Mouse (Mus musculus) lung, adult 18-20 months (tissue): ENCODE measurements around the gene Rpl36a.

ENCODE experiments used
- DNase-seq, 2 experiments: peaks; one replicate each; pipeline ENCODE4 v3.0.0; 2022; ENCODE audit warnings: mixed read lengths in 2 of 2

The Rpl36a gene

DNA sequence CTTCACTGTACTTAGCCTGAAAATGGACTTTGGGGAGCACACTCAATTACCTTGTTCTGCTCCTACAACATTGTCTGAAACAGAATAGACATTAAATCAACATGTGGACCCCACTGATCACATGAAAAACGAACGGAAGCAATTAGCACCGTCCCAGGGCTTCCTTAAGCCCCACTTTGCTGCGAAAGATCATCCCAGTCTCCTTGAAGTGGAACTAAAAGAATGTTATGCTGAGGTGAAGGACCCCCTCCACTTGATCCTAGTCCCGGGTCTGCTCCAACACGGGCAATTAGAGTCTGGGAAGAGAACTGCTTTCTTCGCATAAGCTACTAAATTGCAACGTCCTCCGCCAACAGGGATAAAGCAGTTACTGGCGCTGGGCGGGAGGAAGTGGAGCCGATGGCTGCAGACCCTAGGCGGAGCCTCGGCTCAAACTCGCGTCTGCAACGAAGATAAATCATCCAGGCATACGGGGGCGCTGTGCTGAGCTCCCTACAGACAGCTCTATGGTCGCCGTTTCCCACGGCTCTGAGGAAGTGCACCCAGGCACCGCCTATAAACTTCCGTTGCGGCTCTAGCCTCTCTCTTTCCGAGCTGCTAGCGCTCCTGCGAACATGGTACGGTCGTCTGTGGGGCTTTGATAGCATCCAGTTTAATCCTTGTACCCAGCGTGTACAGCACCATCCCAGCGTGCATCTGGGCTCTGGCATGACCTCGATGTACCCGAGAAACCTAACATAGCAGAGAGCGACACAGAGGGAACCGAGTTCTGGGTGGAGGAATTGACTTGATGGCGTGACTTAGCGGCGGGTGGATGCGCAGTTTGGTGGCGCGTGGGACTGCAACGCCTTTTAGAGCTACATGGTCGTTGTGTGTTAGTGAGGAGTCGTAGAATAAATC is at the start of gene Rpl36a:
Gene Rpl36a, plus strand, starts transcription at position 552 of the 900 bp plus-strand sequence.
- DNase-seq, result peak; percentile 90 to 93

DNA sequence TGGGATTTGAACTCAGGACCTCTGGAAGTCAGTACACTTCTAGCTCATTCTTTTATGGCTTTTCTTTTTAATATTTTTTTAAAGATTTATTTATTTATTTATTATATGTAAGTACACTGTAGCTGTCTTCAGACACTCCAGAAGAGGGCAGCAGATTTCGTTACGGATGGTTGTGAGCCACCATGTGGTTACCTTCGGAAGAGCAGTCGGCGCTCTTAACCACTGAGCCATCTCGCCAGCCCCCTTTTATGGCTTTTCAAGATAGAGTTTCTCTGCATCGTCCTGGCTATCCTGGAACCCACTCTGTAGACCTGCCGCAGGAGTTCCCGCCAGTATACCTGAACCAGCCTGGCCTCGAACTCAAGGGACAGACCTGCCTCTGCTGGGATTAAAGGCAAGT is 45.7 kb upstream of the Rpl36a start:
- peak in 1 of 2 experiments; percentile 2 for DNase-seq

DNA sequence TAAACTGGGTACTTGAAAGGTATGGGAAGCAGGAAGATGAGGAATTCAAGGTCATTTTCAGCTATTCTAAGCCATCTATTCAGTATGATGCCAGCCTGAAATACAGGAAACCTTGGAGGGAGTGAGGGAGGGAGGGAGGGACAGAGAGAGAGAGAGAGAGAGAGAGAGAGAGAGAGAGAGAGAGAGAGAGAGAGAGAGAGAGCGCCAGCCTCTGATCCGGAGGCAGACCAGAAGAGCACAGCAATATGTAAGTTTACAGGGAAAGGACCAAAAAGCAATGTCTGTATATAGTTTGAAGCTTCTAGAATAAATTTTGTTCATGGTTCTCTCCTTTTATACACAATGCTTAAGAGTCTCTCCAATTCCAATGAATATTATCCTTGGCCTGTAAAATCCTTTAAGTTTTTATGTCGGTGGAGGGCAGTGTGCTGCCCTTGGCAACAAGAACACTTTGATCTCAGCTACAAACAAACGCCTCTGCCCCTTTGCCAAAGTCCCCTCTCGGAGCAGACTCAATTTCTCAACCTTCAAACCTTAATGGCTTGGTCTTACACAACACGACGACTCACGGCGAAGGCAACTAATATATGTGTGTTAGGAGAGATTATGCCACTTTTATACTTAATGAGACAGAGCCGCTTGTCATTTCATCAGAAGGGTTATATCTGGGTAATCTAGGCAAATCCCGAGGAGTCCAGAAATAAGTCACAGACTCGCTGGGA is 44.9 kb upstream of the Rpl36a start:
- DNase-seq, result no peak

DNA sequence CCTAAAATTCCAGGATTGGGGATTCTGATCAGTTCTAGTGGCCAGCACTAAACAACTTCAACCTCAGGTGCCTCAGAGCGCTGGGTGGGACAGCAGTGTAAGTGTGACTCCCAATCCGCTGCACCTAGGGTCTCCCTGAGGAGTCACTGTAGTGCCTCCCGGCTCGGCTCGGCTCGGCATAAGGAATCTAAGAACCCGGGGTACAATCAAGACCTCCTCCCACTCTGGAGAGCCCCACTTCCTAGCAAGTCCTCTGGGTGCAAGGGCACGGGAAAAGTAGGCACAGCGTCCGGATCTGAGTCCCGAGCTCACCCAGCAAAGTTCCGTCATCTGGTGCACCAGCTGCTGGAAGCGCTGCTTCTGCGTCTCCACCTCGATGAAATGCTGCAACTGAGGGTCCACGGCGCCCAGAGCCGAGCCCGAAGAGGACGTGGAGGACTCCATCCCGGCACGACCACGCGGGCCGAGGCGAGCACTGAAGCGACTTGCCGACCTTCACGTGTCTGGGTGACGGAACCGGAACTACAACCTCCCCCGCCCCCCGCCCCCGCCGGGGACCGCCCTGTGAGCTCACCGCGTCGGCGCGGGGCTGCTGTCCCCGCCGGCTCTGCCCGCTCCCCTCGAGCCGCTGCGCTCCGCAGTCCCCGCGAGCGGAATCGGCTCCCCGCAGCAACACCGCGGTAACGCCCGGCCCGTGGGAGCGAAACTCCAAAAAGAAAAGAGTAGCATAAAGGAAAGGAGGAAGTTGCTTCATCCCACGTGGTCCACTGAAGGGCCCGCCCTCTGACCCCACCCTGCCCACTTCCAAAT is 44.1 kb upstream of the Rpl36a start, which contains the start of gene Timm8a1:
Gene Timm8a1, minus strand, starts transcription at position 721 of the 810 bp plus-strand sequence.
- DNase-seq, result peak; percentile 35 to 47

DNA sequence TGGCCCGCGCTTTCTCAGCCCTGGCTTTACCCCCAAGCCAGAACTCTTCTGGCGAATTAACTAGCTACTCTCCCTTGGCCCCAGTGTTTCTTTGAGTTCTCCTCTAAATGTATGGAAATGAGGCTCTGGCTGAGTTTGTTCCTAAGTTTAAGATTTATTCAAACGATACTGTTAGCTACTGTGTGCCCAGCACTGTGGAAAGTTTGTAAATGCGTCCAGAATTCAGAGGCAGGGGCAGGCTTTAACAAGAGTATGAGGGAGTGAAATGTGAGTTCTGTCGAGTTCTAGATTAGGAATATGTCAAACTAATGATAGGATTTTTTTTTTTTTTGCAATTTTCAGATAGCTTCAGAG is 43.5 kb upstream of the Rpl36a start:
- no peak for DNase-seq

DNA sequence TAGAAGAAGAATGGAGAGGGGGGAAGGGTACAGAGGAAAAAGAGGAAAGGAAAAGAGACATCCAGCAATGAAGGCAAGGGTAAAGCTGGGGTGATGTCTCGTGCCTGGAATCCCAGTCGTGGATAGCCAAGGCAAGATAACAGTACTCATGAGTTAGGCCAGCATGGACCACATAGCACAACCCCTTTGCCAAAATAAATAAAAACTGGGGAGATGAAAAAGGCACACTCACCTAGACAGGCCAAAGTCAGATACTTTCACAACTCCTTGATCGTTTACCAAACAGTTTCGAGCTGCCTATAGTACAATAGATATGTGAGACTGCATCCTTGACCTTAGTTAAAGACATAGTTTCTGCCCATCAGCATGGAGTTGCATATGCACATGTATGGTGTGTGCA is 38.1 kb upstream of the Rpl36a start:
- DNase-seq, result no peak

DNA sequence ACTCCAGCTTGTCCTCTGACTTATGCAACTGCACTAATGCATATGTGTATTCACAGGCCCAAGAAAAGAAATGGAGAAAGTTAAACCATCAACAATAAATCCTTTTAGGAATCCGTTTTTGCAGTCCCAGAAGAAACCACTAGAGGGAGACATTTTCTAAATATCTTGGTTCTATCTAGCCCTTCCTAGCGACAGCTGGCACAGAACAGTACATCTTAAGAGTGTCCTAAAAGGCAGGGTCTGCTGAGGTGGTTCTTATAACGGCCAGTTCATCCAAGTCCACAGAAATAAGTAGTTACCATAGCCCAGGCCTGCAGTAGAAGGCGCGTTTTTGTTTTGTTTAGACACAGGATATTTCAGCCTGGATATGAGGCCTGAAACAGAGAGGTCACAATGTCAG is 34.6 kb upstream of the Rpl36a start:
- DNase-seq, result peak in 1 of 2 experiments; percentile 13

DNA sequence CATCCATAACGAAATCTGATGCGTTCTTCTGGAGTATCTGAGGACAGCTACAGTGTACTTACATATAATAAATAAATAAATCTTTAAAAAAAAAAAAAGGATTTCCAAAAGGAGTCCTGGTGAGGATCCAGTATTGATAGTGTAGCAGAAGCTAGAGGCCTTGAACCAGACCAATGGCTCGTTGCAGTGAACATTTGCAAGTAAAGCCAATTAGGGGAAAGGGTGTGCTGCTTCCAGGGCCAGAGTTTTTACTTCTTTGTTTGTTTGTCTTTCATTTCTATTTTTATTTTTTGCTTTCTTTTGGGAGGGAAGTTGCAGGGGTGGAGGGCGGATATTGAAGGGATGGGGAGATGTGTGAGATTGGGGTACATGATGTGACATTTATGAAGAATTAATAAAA is 32.1 kb upstream of the Rpl36a start:
- DNase-seq, result no peak

DNA sequence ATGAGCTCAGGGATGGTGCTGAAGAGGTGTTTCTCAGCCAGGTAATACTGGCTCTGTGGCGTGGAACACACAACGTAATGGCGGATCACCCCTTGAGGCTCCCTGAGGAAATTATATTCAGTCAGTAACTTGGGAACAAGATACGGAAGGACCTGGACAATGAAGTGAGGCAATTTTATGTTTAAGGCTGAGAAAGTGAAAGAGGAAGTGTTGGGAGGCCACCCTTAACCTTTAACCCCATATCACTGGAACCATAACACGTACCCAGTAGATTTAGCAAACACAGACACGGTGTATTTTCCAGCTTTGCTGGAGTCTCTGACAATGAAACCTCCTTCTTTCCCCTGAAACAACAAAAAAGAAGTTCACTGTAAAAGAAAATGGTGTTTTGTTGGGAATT is 31.0 kb upstream of the Rpl36a start:
- no peak for DNase-seq

DNA sequence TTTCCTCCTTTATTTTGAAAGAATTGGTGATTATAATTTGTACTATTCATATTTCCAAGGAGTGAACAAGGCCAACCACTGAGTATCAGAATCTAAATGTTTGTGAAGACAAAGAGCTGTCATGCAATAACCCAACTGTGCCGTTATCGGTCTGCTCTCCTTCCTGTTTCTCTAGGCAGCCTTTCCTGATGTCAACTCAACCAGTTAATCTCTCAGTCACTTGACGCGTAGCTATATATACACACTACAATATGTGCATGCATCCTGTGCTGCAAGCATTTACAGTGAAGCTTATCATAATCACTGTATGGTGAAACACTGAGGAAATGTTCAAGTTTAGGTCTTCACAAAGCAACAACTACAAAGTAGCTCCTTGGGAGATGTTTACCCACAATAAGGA is 21.1 kb upstream of the Rpl36a start:
- no peak for DNase-seq

DNA sequence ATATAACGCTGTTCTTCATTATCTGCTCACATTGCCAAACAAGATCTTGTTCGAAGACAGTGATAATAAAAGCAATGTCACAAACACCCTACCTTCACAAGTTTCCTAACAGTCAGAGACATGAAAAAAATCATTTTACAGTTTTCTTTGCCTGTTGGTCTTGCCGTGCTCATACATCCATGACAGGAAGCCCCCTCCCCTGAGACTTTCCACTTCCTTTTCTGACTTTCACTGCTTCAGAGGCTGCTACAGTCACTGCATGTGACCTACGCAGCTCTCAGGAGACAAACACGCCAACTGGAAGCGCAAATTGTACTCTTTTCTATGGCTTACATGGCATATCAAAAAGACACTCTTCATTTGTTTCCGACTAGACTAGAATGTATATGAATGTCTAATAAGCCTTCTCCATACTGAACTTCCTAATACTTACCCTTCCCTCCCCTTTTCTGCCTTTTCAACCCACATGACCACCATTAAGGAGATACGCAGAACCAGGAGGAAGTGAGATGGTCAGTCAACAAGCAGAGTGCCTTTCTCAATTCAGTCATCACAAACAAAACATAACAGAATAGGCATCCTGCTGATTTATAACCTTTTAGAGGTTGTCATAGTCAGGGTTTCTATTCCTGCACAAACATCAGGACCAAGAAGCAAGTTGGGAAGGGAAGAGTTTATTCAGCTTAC is 18.8 kb upstream of the Rpl36a start:
- DNase-seq, result no peak

DNA sequence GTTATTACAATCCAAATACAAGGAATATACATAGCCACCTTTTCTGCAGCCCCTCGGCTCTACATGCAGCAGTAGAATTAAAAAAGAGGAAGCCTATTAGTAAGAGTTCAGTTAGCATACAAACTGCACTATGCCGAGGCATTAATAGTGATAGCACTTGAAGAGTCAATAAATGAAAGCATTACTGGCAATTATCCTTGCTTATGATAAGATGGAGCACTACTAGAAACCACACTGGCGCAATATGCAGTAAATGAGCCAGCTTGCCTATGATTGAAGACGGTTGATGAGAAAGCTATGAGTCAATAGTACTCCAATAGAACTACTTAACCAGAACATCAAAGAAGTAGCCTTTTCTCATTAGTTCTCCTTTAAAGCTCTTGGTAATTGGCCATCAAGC is 7.6 kb upstream of the Rpl36a start:
- no peak for DNase-seq

DNA sequence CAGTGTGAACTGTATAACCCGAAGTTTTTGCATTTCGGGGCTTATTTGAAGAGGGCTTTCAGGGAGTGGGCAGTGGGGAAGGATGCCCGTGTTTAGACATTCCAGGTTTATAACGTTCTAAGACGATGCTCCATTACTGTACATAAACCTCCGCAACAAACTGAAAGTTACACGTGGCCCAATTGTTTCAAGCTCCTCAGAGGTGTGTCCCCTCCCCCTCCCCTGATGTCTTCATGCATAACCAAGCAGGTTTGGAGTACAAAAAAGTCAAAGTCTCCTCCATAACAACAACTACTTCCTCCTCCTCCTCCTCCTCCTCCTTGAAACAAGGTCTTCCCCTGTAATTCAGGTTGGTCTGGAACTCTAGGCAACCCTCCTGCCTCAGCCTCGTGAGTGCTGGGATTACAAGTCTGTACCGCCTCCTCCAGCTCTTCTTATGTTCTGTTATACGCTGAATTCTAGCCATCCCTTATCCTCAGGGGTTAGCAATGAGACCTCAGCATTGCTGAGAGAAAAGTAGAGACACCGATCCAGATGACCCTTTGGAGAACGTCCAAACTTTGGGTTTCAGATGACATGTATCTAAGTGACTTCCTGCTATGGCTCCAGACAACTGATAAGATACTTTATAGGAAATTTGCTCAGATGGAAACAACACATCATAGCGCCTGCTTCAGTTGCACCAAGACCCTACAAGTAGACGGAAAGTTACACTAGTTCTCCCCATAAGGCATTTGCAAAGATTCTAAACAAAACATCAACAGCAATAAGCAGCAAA is 4.7 kb upstream of the Rpl36a start:
- no peak for DNase-seq

DNA sequence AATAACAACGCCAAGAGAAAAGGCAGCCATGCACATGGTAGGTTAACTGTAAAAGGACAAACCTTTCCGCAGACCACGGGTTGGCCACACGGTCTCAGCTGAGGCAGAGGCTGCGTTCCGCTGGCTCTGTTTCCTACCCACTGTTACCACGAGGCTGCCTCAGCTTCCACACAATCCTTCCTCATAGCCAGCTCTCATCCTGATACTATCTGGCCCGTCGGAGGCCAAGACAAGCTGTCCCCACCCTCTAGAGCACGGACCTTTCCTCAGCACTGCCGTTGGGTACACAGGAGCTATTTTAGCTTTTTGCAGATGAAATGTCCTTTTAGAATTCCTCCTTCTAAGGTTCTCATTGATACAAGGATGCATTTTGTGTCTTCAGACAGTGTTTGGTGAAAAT is 3.2 kb upstream of the Rpl36a start:
- no peak for DNase-seq

DNA sequence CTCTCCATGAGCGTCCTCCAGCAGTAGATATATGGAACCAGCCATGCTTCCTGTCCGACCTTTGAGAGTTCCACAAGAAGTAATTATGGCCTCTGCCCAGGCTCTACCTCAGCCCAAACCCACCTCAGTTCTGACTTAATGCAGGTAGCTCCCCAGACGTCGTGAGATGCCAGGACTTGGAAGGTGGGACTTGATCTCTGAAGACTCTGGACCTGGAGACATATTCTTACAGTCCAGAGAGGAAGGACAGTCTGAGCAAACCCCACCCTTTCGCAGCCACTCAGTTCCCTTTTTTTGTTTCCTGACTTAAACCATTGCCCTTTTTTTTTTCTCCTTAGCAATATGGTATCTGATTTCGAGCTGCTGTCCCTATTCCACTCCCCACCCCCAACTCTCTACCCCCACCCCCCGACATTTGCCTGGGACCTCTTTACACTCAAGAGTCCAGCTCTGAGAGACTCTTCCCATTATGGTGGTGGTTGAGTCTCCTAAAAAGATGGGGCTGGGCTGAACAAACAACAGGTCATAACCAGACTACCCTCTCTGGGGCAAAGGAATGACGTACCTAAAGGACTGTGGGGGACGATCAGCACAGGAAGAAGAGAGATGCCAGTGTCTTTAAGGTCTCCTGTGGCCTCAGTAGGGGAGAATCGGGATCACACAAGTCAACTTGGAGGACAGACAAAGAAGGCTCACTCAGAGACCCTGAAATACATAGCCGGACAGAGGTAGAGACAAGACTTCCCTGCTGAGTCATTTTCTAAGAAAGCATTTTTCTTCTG is 2.4 kb upstream of the Rpl36a start, which contains the start of gene Btk:
Gene Btk, minus strand, starts transcription at position 683 of the 782 bp plus-strand sequence.
- peak in 1 of 2 experiments; percentile 4 for DNase-seq

DNA sequence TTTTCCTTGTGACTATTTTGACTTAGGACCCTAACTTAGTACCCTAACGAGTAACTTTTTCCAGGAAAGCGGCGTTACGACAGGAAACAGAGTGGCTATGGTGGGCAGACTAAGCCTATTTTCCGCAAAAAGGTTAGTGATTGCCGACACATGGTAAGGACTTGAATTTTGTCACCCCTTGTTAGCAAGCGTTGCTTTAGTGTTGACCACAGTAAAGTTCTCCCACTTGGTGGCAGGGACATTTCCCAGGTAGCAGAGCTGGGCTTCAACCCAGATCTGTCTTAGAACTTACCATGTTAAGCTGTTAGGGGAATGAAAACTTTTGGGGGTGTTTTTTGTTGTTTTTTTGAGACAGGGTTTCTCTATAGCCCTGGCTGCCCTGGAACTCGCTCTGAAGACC is 993 bp downstream of the Rpl36a start:
- no peak for DNase-seq

DNA sequence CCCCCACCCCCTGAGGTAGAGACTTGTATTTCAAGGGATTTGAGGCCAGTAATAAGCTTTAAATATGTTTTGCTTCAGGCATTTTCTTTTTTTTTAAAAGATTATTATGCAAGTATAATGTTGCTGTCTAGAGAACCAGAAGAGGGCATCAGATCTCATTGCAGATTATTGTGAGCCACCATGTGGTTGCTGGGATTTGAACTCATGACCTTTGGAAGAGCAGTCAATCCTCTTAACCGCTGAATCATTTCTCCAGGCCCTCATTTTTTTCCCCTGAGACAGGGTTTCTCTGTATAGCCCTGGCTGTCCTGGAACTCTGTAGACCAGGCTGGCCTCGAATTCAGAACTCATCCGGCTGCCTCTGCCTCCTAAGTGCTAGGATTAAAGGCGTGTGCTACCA is 2.8 kb downstream of the Rpl36a start:
- no peak for DNase-seq

DNA sequence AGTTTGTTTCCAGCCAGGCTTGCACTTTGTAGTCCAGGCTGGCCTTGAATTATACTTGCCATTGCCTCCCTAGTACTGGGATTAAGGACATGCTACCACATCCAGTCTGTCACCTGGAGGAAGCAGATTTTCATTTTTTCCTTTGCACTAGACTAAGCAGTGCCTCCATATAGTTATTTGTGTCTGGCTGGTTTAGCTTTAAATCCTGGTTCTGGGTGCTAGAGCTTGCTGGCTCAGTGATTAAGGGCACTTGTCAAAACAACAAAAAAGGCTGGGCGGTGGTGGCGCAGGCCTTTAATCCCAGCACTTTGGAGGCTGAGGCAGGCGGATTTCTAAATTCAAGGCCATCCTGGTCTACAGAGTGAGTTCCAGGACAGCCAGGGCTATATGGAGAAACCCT is 3.5 kb downstream of the Rpl36a start:
- DNase-seq, result no peak

DNA sequence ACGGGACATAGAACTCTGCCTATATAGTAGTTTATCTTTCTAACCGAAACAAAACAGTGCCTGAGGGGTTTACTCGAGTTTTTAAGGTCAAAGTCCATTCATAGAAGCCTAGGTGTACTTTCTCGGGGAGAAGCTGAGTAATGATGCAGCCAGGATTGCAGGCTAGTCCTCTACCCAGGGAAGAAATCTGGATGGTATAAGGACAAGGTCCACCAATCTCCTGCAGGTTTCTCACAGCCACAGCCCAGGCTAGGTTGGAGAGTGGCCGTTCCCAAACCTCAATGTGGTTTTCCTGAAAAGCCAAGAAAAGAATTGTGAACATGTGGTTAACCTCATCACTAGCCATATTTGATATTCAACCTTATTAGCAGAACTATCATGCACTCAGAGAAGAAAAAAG is 4.4 kb downstream of the Rpl36a start:
- no peak for DNase-seq

DNA sequence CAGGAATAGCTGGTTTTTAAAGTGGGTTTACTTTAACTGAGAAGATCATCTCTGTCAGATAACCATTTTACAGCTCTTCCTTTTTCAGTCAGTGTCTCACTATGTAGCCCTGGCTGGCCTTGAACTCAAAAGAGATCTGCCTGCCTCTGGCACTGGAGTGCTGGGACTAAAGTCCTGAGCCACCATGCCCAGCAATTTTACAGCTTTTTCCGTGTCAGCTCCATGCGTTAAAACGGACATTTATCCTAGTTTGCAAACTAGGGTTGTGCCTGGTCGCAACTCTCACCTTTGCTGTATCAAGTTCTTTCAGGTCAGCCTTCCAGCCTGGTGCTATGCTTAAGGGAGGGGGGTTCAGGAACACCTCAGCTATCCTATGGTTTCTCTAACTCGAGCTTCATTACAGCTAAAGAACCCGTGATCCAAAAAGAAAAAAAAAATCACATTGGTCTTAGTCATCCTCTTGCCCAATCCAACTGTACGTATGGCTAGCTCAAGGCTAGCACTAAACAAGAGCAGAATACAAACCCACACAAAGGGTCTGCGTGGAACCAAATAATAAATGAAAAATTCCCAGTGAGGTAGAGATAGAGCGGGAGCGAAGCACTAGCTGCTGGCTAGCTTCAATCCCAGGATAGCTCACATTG is 14.6 kb downstream of the Rpl36a start:
- DNase-seq, result no peak
